Mouse (Mus musculus): ENCODE measurements around the gene Plppr1.

DNA sequence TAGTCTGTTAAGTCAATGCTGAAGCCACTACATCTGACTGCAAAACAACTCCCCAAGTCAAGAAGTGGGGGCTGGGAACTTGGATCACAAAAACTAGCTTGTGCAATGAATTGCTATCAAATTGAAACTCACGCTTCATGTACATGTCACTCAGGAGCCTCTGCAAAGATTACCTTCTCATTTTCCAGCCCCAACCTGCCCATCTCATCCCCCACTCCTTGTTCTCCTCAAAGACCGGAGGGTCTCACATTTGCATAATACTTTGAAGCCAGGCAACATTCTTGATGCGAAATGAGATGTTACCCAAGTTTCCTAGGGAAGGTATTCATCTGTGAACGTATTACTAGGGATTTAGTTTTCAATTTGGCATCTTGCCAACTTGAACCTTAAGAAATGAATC lies 10.4 kb downstream of the Plppr1 start:
- no peak for TF ChIP-seq POLR2A (IDR thresholded peaks at IDR 0.05; ENCODE audit: control insufficient read depth in 1 of 2, insufficient read depth in 1 of 2, low read depth in 1 of 2, low read length in 2 of 2, poor library complexity in 1 of 2)
- no peak for TF ChIP-seq USF2 (IDR thresholded peaks at IDR 0.05; ENCODE audit: borderline replicate concordance in 1 of 2, insufficient read depth in 1 of 2, low read depth in 1 of 2, low read length in 2 of 2)
- TF ChIP-seq EP300 (IDR thresholded peaks at IDR 0.05; ENCODE audit: low read depth in 1 of 2, low read length in 2 of 2) = no peak
- no peak for TF ChIP-seq CTCF (IDR thresholded peaks at IDR 0.05 in 2 of 3, conservative IDR thresholded peaks at IDR 0.05 in 1 of 3; ENCODE audit: control insufficient read depth in 1 of 3, insufficient read depth in 1 of 3, low read depth in 2 of 3, low read length in 3 of 3, poor library complexity in 1 of 3, severe bottlenecking in 1 of 3)
- no peak for TF ChIP-seq RAD21 (IDR thresholded peaks at IDR 0.05; ENCODE audit: low read depth, low read length)
- no peak for TF ChIP-seq ELF1 (IDR thresholded peaks at IDR 0.05; ENCODE audit: low read depth, low read length)
- no peak for TF ChIP-seq POLR2AphosphoS2 (IDR thresholded peaks at IDR 0.05; ENCODE audit: low read length)
- no peak for TF ChIP-seq HCFC1 (IDR thresholded peaks at IDR 0.05; ENCODE audit: low read depth, low read length)

Measured in MEL (cell line).